Mouse (Mus musculus) liver, embryonic 16.5 days (tissue): ENCODE measurements at regions not wholly inside any gene's neighbourhood (a gene's known extent, or its start where the extent isn't known, plus 50 kb on each side); places are given as distances from the start of the nearest gene placed in this dataset.

Source experiments
- ATAC-seq: fragments of 200-750 bp; cut with Nextera tagmentation; 2 replicates; pipeline ENCODE4 v1.8.0; 2017; ENCODE audit warnings: low read depth, mild to moderate bottlenecking, moderate number of reproducible peaks, moderate library complexity
- H3K27ac ChIP-seq: fragments of 300-500 bp; sonication (generic); 2 replicates; pipeline ENCODE4 v1.5.1; 2014; ENCODE audit warnings: mild to moderate bottlenecking, low read length
- H3K27me3 ChIP-seq: fragments of 300-500 bp; sonication (generic); 2 replicates; pipeline ENCODE4 v1.6.1; 2014; ENCODE audit warnings: low read depth, low read length, mixed read lengths; ENCODE audit not compliant: control insufficient read depth, insufficient read depth
- H3K36me3 ChIP-seq: fragments of 300-500 bp; sonication (generic); 2 replicates; pipeline ENCODE4 v1.6.1; 2014; ENCODE audit warnings: mild to moderate bottlenecking; ENCODE audit not compliant: control insufficient read depth, insufficient read depth
- H3K4me1 ChIP-seq: fragments of 300-500 bp; sonication (generic); 2 replicates; pipeline ENCODE4 v1.6.1; 2014; ENCODE audit warnings: low read depth, low read length, mixed read lengths; ENCODE audit not compliant: control insufficient read depth
- H3K4me2 ChIP-seq: fragments of 300-500 bp; sonication (generic); 2 replicates; pipeline ENCODE4 v1.6.1; 2014; ENCODE audit warnings: low read depth, low read length, mixed read lengths
- H3K4me3 ChIP-seq: fragments of 300-500 bp; sonication (generic); 2 replicates; pipeline ENCODE4 v1.5.1; 2014; ENCODE audit warnings: low read depth, mild to moderate bottlenecking, low read length
- H3K9ac ChIP-seq: fragments of 300-500 bp; sonication (generic); 2 replicates; pipeline ENCODE4 v1.6.1; 2014; ENCODE audit warnings: low read depth, low read length
- H3K9me3 ChIP-seq: fragments of 300-500 bp; sonication (generic); replicated peaks from 2 replicates; pipeline ENCODE4 v1.6.1; 2016; ENCODE audit warnings: low read length; ENCODE audit not compliant: control insufficient read depth
- WGBS: fragments of 180-500 bp; shearing (Covaris S2); extraction: QIAGEN DNeasy Blood & Tissue Kit; methylation state at CpG from one replicate; pipeline ENCODE4 v1.1.7; 2014; ENCODE audit not compliant: insufficient replicate concordance; 5-methylcytosine and 5-hydroxymethylcytosine counted together

DNA sequence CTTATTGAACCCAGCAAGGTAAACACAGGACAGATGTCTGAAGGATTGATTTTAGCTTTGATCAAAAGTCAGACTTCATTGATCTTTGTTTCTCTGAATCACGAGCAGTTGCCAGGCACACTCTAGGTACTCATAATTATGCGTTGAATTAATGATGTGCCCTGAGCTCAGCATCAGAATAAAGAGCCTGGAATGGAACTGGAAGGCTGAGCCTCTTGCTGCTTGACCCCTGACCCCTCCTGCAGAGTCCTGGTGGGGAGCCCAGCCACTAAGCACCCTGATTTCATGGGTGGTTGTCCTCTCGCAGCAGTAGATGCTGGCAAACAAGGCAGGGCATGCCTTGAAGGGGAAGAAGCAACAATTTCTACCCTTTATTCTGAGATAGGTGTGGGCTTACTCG, 64.9 kb upstream of the Noct start:
- ATAC-seq: no peak

GRCm38 (mm10) chr3:51159881-51160280, 64.4 kb upstream of the Noct start:
- WGBS: 75% methylated on average over 9 of the region's 9 CpGs
- Histone ChIP-seq H3K9ac (no peak overlapping the region), H3K4me3 (no peak overlapping the region), H3K4me2 (no peak overlapping the region), H3K9me3 (no peaks in the 10 kb centered on the region), H3K4me1 (peaks cover 32% of the 10 kb centered on the region), H3K27me3 (no peaks in the 10 kb centered on the region), H3K27ac (no peak overlapping the region), H3K36me3 (no peaks in the 10 kb centered on the region)
- no peak for ATAC-seq

More for the DNA sequence above, 64.9 kb upstream of the Noct start:
- Histone ChIP-seq H3K9ac (no peak overlapping the region), H3K4me1 (peaks cover 32% of the 10 kb centered on the region), H3K4me2 (no peak overlapping the region), H3K9me3 (no peaks in the 10 kb centered on the region), H3K27me3 (no peaks in the 10 kb centered on the region), H3K4me3 (no peak overlapping the region), H3K27ac (no peak overlapping the region), H3K36me3 (no peaks in the 10 kb centered on the region)
- 56% methylated on average over 4 of the region's 4 CpGs for WGBS

- H3K36me3 ChIP-seq: no peaks in the 10 kb centered on the region
- WGBS: 70% methylated on average over 7 of the region's 7 CpGs
- no peak for ATAC-seq
- H3K27me3 ChIP-seq: no peaks in the 10 kb centered on the region
- H3K4me1 ChIP-seq: peaks cover 29% of the 10 kb centered on the region
- H3K4me3 ChIP-seq: no peak overlapping the region
- no peaks in the 10 kb centered on the region for H3K9me3 ChIP-seq
- H3K9ac ChIP-seq: no peak overlapping the region
- H3K27ac ChIP-seq: no peak overlapping the region
- no peak overlapping the region for H3K4me2 ChIP-seq
These were observed 63.6 kb upstream of the Noct start for GRCm38 (mm10) chr3:51160625-51161024.

- H3K9me3 ChIP-seq: no peaks in the 10 kb centered on the region
- WGBS: 77% methylated on average over 30 of the region's 30 CpGs
- ATAC-seq: no peak
- no peaks in the 10 kb centered on the region for H3K27me3 ChIP-seq
- no peaks in the 10 kb centered on the region for H3K36me3 ChIP-seq
- H3K4me2 ChIP-seq: no peak overlapping the region
- no peak overlapping the region for H3K9ac ChIP-seq
- no peak overlapping the region for H3K27ac ChIP-seq
- H3K4me1 ChIP-seq: no peaks in the 10 kb centered on the region
- no peak overlapping the region for H3K4me3 ChIP-seq
These were observed 54.9 kb upstream of the Noct start for GRCm38 (mm10) chr3:51169150-51169925.

DNA sequence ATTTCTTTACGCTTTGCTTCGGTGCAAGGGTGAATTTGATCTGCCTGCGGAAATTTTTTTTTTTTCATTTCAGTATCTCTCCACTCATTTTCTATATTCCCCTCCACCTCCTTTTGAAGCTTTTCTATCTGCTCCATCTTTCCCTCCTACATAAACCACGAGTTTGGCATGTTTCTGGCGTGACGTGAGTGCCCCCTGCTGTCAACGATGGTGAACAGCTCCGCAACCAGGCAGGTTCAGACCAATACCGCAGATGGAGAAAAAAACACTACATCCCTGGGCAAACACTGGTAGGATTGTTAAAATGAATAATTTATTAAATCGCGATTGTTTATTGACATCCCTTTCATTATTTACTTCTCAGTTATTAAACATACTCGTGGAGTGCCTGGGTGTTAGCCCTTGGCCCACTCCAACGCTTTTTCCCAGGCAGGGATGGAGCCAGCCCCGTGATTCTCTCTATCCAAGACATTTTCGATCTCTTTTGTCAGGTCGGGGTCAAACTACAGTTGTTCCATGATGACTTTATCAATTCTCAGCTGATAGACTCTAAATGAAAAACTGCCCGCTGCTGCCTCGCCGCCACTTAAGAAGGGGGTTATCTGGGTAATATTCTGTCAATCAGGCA, 53.9 kb upstream of the Noct start:
- Histone ChIP-seq H3K4me3 (no peak overlapping the region), H3K4me2 (no peak overlapping the region), H3K4me1 (no peaks in the 10 kb centered on the region), H3K27me3 (no peaks in the 10 kb centered on the region), H3K9me3 (no peaks in the 10 kb centered on the region), H3K27ac (no peak overlapping the region), H3K36me3 (no peaks in the 10 kb centered on the region), H3K9ac (no peak overlapping the region)
- WGBS: 30% methylated on average over 19 of the region's 19 CpGs
- ATAC-seq: no peak
